Mouse (Mus musculus) neural tube, embryonic 12.5 days (tissue): ENCODE data around the gene Hmg20b. TPM values are rescaled to one million over a fixed set of nuclear protein-coding genes. Genes with fewer than 3 reads are reported as not detected.

ENCODE experiments used
- ATAC-seq: fragments of 200-750 bp; cut with Nextera tagmentation; 2 replicates; pipeline ENCODE4 v1.8.0; 2017; ENCODE audit warnings: low read depth, mild to moderate bottlenecking, moderate TSS enrichment, moderate library complexity; ENCODE audit not compliant: low FRiP score
- H3K27ac ChIP-seq: fragments of 300-500 bp; sonication (generic); 2 replicates; pipeline ENCODE4 v1.5.1; 2016
- H3K27me3 ChIP-seq: fragments of 300-500 bp; sonication (generic); replicated peaks from 2 replicates; pipeline ENCODE4 v1.6.1; 2016; ENCODE audit warnings: mild to moderate bottlenecking
- H3K36me3 ChIP-seq: fragments of 300-500 bp; sonication (generic); 2 replicates; pipeline ENCODE4 v1.6.1; 2016; ENCODE audit warnings: mild to moderate bottlenecking
- H3K4me1 ChIP-seq: fragments of 300-500 bp; sonication (generic); 2 replicates; pipeline ENCODE4 v1.6.1; 2016
- H3K4me2 ChIP-seq: fragments of 300-500 bp; sonication (generic); replicated peaks from 2 replicates; pipeline ENCODE4 v1.6.1; 2016; ENCODE audit warnings: mild to moderate bottlenecking
- H3K4me3 ChIP-seq: fragments of 300-500 bp; sonication (generic); 2 replicates; pipeline ENCODE4 v1.5.1; 2016
- H3K9ac ChIP-seq: fragments of 300-500 bp; sonication (generic); 2 replicates; pipeline ENCODE4 v1.6.1; 2016; ENCODE audit warnings: mild to moderate bottlenecking
- H3K9me3 ChIP-seq: fragments of 300-500 bp; sonication (generic); 2 replicates; pipeline ENCODE4 v1.6.1; 2016; ENCODE audit warnings: mild to moderate bottlenecking
- WGBS: fragments of 180-500 bp; shearing (Covaris S2); methylation state at CpG from one replicate; pipeline ENCODE4 v1.1.7; 2016; 5-methylcytosine and 5-hydroxymethylcytosine counted together
- polyA plus RNA-seq: library from polyadenylated mRNA; unstranded; fragments of >200 nt; fragmentation: Nextera tagmentation; extraction: Ambion mirVana; gene quantifications from 2 replicates; pipeline ENCODE4 v1.2.1, GENCODE M21; 2016

Gene Hmg20b
- polyA plus RNA-seq, 1 experiment from 2014 or later: 95.6 TPM

DNA sequence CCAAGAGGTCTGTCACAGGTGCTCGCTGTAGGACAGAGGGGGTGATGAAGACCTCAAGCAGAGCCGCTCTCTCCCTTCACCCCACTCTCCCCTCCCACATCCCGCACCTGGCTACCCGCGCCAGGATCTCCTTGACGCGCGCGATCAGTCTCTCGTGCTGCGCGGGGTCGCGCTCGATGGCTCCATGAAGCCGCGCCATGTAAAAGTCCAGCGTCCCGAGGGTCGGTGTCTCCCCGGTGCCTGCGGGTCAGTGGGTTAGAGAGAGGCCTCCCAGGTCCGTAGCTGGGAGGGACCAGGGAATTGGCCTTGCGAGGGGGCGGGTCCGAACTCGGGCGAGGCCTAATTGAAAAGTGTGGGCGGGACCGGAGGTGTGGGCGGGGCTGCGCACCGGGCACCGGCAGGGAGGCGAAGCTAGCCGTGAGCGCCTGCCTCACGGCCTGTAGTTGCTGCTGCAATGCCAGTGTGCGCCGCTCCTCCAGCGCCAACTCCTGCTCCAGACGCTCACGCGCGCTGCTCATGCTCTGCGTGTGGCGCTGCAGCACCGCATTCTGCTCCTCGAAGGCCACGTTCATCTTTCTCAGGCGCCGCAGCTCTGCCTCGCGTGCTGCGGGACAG lies 3.7 kb downstream of the Hmg20b start:
- Histone ChIP-seq H3K4me1 (peaks cover 34% of the 10 kb centered on the region), H3K9ac (peak overlapping the region; percentile 46; the same call in 1 of the 2 replicates), H3K36me3 (peaks cover 15% of the 10 kb centered on the region; the same call in 1 of the 2 replicates), H3K4me2 (peak overlapping the region; percentile 50), H3K4me3 (peak overlapping the region; percentile 16; the same call in 1 of the 2 replicates), H3K27ac (no peak overlapping the region), H3K9me3 (no peaks in the 10 kb centered on the region), H3K27me3 (peaks cover 54% of the 10 kb centered on the region)
- ATAC-seq: no peak
- WGBS: 5% methylated on average over 55 of the region's 55 CpGs

DNA sequence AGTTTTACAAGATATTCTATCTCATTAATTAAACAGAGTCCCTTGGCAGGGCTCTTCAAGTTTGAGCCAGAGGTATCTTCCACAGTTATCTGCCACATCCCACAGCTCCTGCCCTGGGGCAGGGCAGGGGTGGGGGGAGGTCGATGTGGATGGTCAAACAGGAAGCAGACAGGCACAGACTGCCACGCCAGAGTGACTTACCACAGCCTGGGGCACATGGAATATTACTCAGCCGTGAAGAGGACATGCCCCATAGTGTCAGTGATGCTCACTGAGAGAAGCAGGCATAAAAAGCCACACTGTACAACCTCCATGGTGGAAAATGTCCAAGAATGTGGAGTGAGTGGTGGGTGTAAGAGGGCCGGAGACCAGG lies 5.1 kb downstream of the Hmg20b start:
- Histone ChIP-seq H3K4me1 (peaks cover 34% of the 10 kb centered on the region), H3K36me3 (peaks cover 15% of the 10 kb centered on the region; the same call in 1 of the 2 replicates), H3K27ac (no peak overlapping the region), H3K9ac (no peak overlapping the region), H3K9me3 (no peaks in the 10 kb centered on the region), H3K4me2 (no peak overlapping the region), H3K4me3 (no peak overlapping the region), H3K27me3 (peaks cover 67% of the 10 kb centered on the region)
- no peak for ATAC-seq
- 80% methylated on average over 4 of the region's 4 CpGs for WGBS

DNA sequence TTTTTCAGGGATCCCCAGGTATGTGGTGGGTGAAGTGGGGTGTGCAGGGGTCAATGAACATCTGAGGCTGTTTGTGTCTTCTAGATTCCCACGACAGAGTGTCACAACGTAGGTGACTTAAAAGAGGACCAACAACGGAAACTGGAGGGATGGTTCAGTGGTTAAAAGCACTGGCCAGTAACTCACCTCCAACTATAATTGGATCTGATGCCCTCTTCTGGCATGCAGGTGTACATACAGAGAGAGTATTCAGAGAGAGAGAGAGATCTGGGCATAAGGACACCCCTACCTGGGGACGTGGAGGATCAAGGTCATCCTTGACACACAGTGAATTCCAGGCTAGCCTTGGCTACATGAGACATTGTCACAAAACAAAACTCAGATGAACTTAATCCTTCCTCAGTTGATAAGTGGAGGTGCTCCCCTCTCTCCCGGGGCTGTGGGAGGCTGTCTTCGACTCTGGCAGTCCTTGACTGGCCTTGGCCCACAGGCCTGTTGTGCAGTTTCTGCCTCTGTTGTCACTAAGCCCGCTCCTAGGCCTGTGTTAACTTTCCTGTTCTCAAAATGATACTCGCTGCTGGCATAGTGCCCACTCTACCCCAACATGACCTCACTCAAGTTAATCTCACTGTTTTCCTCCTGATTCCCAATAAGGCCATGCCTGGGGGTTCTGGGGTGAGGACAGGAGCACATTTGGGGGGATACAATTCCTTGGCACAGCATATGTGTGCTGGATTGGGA lies 5.7 kb downstream of the Hmg20b start:
- H3K4me2 ChIP-seq: no peak overlapping the region
- no peak overlapping the region for H3K9ac ChIP-seq
- no peak for ATAC-seq
- WGBS: 55% methylated on average over 8 of the region's 8 CpGs
- H3K4me3 ChIP-seq: no peak overlapping the region
- peaks cover 67% of the 10 kb centered on the region for H3K27me3 ChIP-seq
- peaks cover 15% of the 10 kb centered on the region; the same call in 1 of the 2 replicates for H3K36me3 ChIP-seq
- no peak overlapping the region for H3K27ac ChIP-seq
- no peaks in the 10 kb centered on the region for H3K9me3 ChIP-seq
- peaks cover 30% of the 10 kb centered on the region for H3K4me1 ChIP-seq

DNA sequence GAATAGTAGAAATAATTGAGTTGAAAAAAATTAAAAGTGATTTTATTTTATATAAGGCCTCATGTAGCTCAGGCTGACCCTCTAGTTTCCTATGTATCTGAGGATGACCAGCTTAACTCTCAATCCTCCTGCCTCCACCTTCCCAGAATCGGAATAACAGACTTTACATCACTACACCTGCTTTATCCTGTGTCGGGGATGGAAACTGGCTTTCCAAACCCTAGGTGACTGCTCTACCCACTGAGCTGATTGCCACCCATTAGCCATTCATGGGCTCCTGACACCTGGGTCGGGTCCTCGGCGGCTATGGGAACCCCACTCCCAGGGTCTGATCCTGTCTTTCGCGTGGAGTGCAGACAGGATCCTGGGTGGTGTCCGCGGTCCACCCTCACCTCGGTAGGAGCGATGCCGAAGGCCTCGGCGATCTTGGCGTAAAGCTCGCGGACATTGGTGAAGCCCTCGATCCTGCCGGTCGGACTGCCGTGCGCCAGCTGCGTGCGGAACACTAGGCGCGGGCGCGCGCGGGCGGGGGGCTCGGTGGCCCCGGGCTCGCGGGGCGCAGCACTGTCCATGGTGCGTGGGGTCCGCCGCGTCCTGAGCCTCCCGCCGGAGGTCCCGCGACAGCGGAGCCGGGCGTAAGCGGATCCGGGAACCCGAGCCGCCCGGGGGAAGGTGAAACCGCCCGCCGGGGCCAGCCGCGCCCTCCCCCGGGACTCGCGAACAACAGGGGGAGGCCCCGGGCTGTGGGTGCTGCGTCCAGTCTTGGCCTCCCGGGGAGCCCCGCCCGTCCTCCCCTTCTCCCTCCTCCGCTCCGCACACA lies 7.4 kb downstream of the Hmg20b start, which contains the start of gene Gipc3:
Gene Gipc3 (minus strand): TSS at position 581 of the 820 bp plus-strand sequence.
- peaks cover 76% of the 10 kb centered on the region for H3K27me3 ChIP-seq
- H3K4me3 ChIP-seq: peak within 1 kb of the TSS; percentile 40
- 4% methylated on average over 60 of the region's 67 CpGs for WGBS
- H3K27ac ChIP-seq: no peak within 1 kb of the TSS
- H3K4me2 ChIP-seq: peak within 1 kb of the TSS; percentile 75
- H3K36me3 ChIP-seq: peaks cover 15% of the 10 kb centered on the region; the same call in 1 of the 2 replicates
- no peak for ATAC-seq
- peaks cover 21% of the 10 kb centered on the region for H3K4me1 ChIP-seq
- H3K9me3 ChIP-seq: no peaks in the 10 kb centered on the region
- peak within 1 kb of the TSS; percentile 55 for H3K9ac ChIP-seq

DNA sequence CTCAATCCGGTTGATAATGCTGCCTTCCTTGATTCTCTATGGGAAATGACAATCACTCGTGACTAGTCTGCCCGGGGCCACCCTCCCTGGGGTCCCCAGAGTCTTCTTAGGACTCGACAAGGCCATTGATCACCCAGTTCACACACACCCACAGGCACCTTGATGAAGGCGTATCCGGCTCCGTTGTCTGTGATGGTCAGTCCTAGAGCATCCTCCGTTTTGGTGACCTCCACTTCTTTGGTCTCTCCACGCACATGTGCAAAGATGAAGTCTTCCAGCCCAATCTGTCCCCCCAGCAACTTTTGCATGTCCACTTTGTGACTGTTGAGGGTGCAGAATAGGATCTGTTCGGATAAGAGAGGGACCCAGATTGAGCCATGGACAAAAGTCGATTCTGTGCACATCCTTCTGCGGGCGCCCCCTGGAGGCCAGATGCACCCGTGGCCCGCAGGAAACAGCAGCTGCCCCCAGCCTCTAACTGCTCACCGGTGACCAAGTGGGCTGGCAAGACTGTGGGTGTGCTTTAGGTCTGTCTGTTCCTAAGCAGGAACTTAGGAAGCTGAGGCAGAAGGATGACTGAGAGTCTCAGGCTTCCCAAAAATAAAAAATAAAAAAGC lies 8.8 kb downstream of the Hmg20b start:
- Histone ChIP-seq H3K27ac (no peak overlapping the region), H3K4me2 (no peak overlapping the region), H3K4me1 (peaks cover 9% of the 10 kb centered on the region), H3K9me3 (no peaks in the 10 kb centered on the region), H3K9ac (no peak overlapping the region), H3K4me3 (no peak overlapping the region), H3K27me3 (peaks cover 68% of the 10 kb centered on the region), H3K36me3 (peaks cover 7% of the 10 kb centered on the region; the same call in 1 of the 2 replicates)
- WGBS: 34% methylated on average over 16 of the region's 16 CpGs
- ATAC-seq: no peak

DNA sequence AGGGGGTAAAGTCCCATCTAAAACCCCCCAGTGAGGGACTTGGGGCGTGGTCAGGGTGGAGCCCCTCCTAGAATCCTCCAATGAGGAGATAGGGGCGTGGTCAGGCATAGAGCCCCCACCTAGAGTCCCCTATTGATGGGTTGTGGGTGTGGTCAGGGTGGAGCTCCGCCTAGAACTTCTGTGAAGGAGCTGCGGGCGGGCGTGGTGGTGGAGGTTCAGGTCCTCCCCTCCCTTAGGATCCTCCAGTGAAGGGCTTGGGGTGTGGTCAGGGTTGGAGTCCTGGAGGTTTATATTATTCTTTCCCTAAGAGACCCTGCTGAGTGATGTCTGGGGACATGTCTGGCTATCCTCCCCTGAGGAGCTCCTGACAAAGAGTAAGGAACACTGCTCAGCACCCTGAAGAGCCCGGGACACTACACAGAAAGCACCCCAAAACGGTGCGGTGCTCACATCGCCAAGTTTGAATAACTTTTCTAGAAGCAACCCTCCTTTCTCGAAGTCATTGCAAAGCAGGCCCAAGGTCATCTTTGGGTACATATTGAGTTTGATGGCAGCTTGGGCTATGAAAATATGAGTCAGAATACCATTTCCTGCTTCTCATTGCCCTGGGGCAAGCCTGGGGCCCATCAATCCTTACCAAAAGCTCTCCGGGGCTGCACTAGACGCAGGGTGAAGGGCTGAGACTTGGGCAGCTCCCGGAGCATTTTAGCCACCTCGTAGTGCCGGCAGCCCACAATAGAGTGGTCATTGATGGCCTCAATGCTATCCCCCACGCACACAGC lies 9.5 kb downstream of the Hmg20b start:
- Histone ChIP-seq H3K27me3 (peaks cover 65% of the 10 kb centered on the region), H3K4me3 (no peak overlapping the region)
- 39% methylated on average over 17 of the region's 17 CpGs for WGBS

DNA sequence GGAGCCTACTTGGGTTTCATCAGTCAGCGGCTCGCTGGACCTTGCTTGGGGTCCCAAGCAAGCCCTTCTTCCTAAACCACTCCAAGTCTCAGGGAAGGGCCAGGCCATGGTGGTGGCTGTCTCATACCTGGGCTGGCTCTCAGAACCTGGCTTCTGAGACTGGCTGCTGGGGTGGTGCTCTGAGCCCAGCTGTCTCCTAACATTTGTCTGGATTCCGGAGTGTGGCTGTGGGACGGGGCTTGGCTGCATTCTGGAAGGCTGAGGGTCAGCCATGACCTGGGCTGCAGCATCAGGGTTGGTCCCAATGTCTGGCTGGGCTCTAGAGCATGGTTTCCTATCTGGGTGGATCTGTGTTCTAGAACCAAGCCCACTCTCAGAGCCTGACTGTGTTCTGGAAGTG lies 13.7 kb downstream of the Hmg20b start:
- peaks cover 6% of the 10 kb centered on the region; the same call in 1 of the 2 replicates for H3K4me1 ChIP-seq
- no peak overlapping the region for H3K27ac ChIP-seq
- H3K4me3 ChIP-seq: no peak overlapping the region
- H3K9ac ChIP-seq: no peak overlapping the region
- no peak for ATAC-seq
- H3K27me3 ChIP-seq: peaks cover 55% of the 10 kb centered on the region
- H3K4me2 ChIP-seq: no peak overlapping the region
- no peaks in the 10 kb centered on the region for H3K36me3 ChIP-seq
- WGBS: 92% methylated on average over 4 of the region's 4 CpGs
- no peaks in the 10 kb centered on the region for H3K9me3 ChIP-seq

More for the DNA sequence above, 9.5 kb downstream of the Hmg20b start:
- Histone ChIP-seq H3K4me2 (no peak overlapping the region), H3K27ac (no peak overlapping the region), H3K36me3 (peaks cover 5% of the 10 kb centered on the region; the same call in 1 of the 2 replicates), H3K9me3 (no peaks in the 10 kb centered on the region), H3K9ac (no peak overlapping the region), H3K4me1 (peaks cover 8% of the 10 kb centered on the region)
- ATAC-seq: no peak

DNA sequence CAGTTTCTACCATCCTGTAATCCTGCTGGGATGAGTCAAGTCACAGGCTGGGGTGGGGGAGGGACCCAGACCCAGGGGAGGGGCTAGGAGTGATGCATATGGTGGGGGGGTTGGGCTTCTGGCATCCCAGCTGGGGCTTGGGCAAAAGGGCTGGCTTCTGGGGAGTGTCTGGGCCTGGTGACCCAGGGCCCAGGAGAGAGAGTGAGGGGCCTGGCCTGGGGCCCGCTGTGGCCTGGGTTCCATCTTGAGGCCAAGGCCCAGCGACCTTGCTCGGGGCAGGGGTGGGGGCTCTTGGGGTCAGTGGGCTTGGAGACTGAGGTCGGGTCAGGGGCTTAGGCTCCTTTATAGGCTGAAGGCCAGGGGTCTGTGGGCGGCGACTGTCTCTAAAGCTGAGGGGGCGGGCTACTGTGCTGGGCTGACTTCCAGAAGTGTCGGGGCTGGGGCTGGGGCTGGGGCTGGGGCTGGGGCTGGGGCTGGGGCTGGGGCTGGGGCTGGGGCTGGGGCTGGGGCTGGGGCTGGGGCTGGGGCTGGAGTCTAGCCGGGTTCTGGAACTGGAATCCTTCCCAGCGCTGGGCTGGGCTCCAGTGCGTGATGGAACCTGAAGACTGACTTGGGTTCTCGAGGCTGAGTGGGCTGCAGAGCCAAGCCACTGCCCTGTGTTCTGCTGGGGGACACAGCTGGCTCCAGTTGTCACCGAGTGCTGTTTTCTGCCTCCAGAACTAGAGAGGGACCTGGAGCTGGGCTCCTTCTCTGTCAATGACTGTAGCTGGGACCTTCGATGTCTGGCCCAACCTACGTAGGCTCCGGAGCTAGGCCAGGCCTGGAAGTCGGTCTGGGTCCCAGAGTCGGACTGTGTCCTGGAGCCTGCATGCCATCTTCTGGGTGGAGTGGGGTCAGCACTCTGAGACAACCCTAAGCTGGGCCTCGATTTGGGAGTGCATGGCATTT lies 14.6 kb downstream of the Hmg20b start:
- H3K4me2 ChIP-seq: peak overlapping the region; percentile 22; the same call in 1 of the 2 replicates
- peaks cover 49% of the 10 kb centered on the region for H3K27me3 ChIP-seq
- peaks cover 6% of the 10 kb centered on the region; the same call in 1 of the 2 replicates for H3K4me1 ChIP-seq
- H3K9me3 ChIP-seq: no peaks in the 10 kb centered on the region
- H3K9ac ChIP-seq: 0 out of 2 replicates have a peak overlapping the region, but pooled peaks have one; percentile 17
- H3K27ac ChIP-seq: no peak overlapping the region
- no peak overlapping the region for H3K4me3 ChIP-seq
- no peak for ATAC-seq
- no peaks in the 10 kb centered on the region for H3K36me3 ChIP-seq
- WGBS: 44% methylated on average over 19 of the region's 19 CpGs

DNA sequence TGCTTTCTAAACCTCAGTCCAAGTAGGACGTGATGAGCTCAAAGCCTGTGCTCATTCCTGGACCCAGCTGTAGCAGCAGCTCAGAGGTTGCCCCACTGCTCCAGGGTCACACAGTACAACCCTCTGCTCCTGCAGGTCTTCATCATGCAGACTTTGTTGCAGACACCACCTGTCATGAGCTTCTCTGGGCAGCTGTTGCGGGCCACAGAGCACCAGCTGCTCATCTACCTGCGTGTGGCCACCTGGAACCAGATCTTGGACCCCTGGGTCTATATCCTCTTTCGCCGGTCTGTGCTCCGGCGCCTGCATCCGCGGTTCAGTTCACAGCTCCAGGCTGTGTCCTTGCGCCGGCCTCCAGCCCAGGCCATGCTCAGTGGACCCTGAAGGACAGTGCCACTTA lies 16.0 kb downstream of the Hmg20b start:
- no peak overlapping the region for H3K4me3 ChIP-seq
- H3K4me2 ChIP-seq: no peak overlapping the region
- H3K9ac ChIP-seq: no peak overlapping the region
- H3K27ac ChIP-seq: no peak overlapping the region
- H3K4me1 ChIP-seq: peaks cover 6% of the 10 kb centered on the region; the same call in 1 of the 2 replicates
- H3K27me3 ChIP-seq: peaks cover 48% of the 10 kb centered on the region
- 73% methylated on average over 11 of the region's 11 CpGs for WGBS
- ATAC-seq: no peak
- H3K9me3 ChIP-seq: no peaks in the 10 kb centered on the region
- H3K36me3 ChIP-seq: no peaks in the 10 kb centered on the region

DNA sequence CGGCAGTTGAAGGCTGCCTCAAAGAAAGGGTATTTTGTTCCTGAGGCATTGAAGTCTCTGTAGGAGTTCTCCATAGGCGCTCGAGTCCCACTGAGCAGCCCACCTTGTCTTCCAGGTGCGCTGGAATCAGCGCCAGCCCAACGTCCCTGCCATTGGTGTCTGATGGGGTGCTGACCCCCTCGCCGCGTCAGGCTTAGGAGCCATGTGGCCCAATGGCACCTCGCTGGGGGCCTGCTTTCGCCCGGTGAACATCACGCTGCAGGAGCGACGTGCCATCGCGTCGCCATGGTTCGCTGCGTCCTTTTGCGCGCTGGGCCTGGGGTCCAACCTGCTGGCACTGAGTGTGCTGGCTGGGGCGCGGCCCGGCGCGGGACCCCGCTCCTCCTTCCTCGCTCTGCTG lies 18.0 kb downstream of the Hmg20b start:
- H3K4me1 ChIP-seq: peaks cover 11% of the 10 kb centered on the region; the same call in 1 of the 2 replicates
- no peak for ATAC-seq
- H3K27me3 ChIP-seq: peaks cover 34% of the 10 kb centered on the region
- WGBS: 14% methylated on average over 29 of the region's 29 CpGs
- H3K9ac ChIP-seq: no peak overlapping the region
- peaks cover 6% of the 10 kb centered on the region; the same call in 1 of the 2 replicates for H3K36me3 ChIP-seq
- no peaks in the 10 kb centered on the region for H3K9me3 ChIP-seq
- 0 out of 2 replicates have a peak overlapping the region, but pooled peaks have one; percentile 3 for H3K4me3 ChIP-seq
- peak overlapping the region; percentile 36 for H3K4me2 ChIP-seq
- no peak overlapping the region for H3K27ac ChIP-seq
